8 mouse cellular contexts compared by ENCODE assay signal in genomic region chr9:18779476-18779875, GRCm38 (mm10). TPM values are rescaled to one million over a fixed set of nuclear protein-coding genes. Genes with fewer than 3 reads are reported as not detected.
DNase-seq lines count a peak whose midpoint lies in the region; ATAC-seq lines count a peak whose summit lies in the region.

No protein-coding gene starts in this region.

- ATAC-seq in monocyte, adult 5-6 weeks (replicated peaks; ENCODE audit: insufficient number of reproducible peaks, low FRiP score, low TSS enrichment, poor library complexity, severe bottlenecking), result no peak

- DNase-seq in layer of hippocampus, adult 11-12 months (ENCODE audit: low spot score), result peak; percentile 26
- no peak for DNase-seq in layer of hippocampus, adult 9-10 months (ENCODE audit: low spot score)
- DNase-seq in cerebellum, postnatal 36 days, result peak; percentile 23 to 45
- peak; percentile 36 to 67 for DNase-seq in layer of hippocampus, postnatal 14 days (ENCODE audit: low spot score in 2 of 2)
- peak; percentile 32 for DNase-seq in right cerebral cortex, postnatal 25 days
- DNase-seq in thymus, postnatal 0 days (ENCODE audit: low spot score), result no peak
- DNase-seq in ovary, postnatal 10 days (ENCODE audit: low spot score), result no peak

RNA-seq across cellular contexts. Expression of gene Olfr24, which starts 15.7 kb away (rescaled TPM):
- total RNA-seq in layer of hippocampus, postnatal 14 days (2021), result not detected
- polyA plus RNA-seq in thymus, postnatal 0 days (2015; fragmentation: Nextera tagmentation; extraction: Ambion mirVana), result not detected in 2 replicates
- not detected in 3 replicates for total RNA-seq in monocyte, adult 5-6 weeks (2017)

RNA-seq across cellular contexts. Expression of gene Olfr828, which starts 39.9 kb away (rescaled TPM):
- not detected for total RNA-seq in layer of hippocampus, postnatal 14 days (2021)
- polyA plus RNA-seq in thymus, postnatal 0 days (2015; fragmentation: Nextera tagmentation; extraction: Ambion mirVana), result not detected in 2 replicates
- not detected in 3 replicates for total RNA-seq in monocyte, adult 5-6 weeks (2017)

Comparison
In these comparisons a context has a peak if more than half of its experiments do, and no peak if none do; other contexts are left out.
1. DNase-seq: peak in layer of hippocampus, adult 11-12 months (single experiment), cerebellum, postnatal 36 days (2 of 2), layer of hippocampus, postnatal 14 days (2 of 2) and right cerebral cortex, postnatal 25 days (single experiment); none in layer of hippocampus, adult 9-10 months (single experiment), thymus, postnatal 0 days (single experiment) and ovary, postnatal 10 days (single experiment).